Mouse (Mus musculus): ENCODE data around the gene Etl4. TPM values are rescaled to one million over a fixed set of nuclear protein-coding genes. Genes with fewer than 3 reads are reported as not detected.

Gene Etl4
- polyA plus RNA-seq, 1 experiment from 2014 or later, result 34.4 TPM

DNA sequence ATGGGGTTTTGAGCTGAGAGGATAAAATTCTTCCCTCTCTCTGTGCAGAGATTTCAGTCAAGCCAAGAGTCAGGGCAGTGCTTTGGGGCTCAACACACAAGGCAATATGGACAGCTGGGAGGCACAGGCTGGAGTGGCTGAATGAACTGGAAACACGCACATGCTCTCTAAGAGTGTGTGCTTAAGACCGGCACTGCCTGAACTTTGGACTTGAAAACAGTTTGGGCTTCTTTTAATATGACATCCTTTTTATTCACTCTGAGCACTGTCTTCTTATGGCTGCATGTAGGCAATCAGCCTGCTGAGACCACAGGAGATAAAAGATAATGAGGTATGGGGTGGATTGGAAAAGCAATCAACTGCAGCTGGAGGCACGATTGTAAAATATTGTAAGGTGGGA lies 921.3 kb downstream of the Etl4 start:
- no peak for ATAC-seq (replicated peaks; ENCODE audit: low FRiP score)
- no peaks in the 10 kb centered on the region for H3K36me3 ChIP-seq (ENCODE audit: control insufficient read depth, insufficient read depth, low read length)
- H3K9me3 ChIP-seq (ENCODE audit: control insufficient read depth, low read length), result no peaks in the 10 kb centered on the region
- H3K27me3 ChIP-seq (ENCODE audit: control insufficient read depth, insufficient read depth, low read length), result no peaks in the 10 kb centered on the region
- no peak overlapping the region for H3K4me2 ChIP-seq (ENCODE audit: low read depth, low read length, severe bottlenecking)
- no peak overlapping the region for H3K4me3 ChIP-seq (ENCODE audit: low read depth, low read length)
- H3K27ac ChIP-seq (ENCODE audit: low read depth, low read length), result no peak overlapping the region
- no peaks in the 10 kb centered on the region for H3K4me1 ChIP-seq (replicated peaks; ENCODE audit: control insufficient read depth, insufficient read depth, low read length)
- WGBS, result 90% methylated on average over 3 of the region's 3 CpGs
- DNase-seq (ENCODE audit: low spot score), result no peak
- no peak overlapping the region for H3K9ac ChIP-seq (ENCODE audit: low read length)

DNA sequence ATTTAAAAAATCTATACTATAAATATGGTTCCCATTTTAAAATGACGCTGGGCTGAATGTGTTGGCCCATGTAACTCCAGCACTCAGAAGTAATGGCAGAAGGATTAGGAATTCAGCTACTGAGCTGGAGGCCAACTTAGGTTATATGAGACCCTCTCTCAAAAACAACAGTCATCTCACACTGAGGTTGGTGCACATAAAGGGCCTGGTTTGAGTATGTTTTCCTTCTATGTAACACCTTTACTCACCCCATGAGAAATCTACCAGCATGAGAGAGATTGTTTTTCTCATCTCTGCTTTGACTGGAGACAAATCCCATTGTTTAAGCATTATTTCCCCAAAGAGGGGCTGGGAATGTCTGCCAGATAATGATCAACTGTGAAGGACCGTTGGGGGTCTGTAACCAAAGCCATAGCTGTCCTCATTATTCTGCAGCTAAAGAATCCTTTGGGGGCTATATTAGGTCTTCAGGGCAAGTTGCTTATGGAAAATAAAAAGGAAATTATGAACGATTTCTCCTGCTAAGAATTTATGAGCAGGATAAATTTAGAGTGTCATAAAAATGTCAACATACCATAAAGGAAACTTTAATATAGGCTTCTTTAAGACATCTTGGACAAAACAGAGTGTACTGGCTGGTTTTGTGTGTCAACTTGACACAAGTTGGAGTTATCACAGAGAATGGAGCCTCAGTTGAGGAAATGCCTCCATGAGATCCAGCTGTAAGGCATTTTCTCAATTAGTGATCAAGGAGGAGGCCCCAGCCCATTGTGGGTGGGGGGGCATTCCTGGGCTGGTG lies 922.2 kb downstream of the Etl4 start:
- DNase-seq (ENCODE audit: low spot score) (no peak), ATAC-seq (replicated peaks; ENCODE audit: low FRiP score) (no peak)
- Histone ChIP-seq H3K4me3 (ENCODE audit: low read depth, low read length) (no peak overlapping the region), H3K27ac (ENCODE audit: low read depth, low read length) (no peak overlapping the region), H3K4me2 (ENCODE audit: low read depth, low read length, severe bottlenecking) (no peak overlapping the region), H3K36me3 (ENCODE audit: control insufficient read depth, insufficient read depth, low read length) (no peaks in the 10 kb centered on the region), H3K27me3 (ENCODE audit: control insufficient read depth, insufficient read depth, low read length) (no peaks in the 10 kb centered on the region), H3K9ac (ENCODE audit: low read length) (no peak overlapping the region), H3K9me3 (ENCODE audit: control insufficient read depth, low read length) (no peaks in the 10 kb centered on the region), H3K4me1 (replicated peaks; ENCODE audit: control insufficient read depth, insufficient read depth, low read length) (no peaks in the 10 kb centered on the region)
- WGBS, result 86% methylated on average over 3 of the region's 3 CpGs

- DNase-seq (ENCODE audit: low spot score) (no peak), ATAC-seq (replicated peaks; ENCODE audit: low FRiP score) (no peak)
- no peak overlapping the region for H3K4me3 ChIP-seq (ENCODE audit: low read depth, low read length)
- no peak overlapping the region for H3K9ac ChIP-seq (ENCODE audit: low read length)
- 89% methylated on average over 18 of the region's 18 CpGs for WGBS
- H3K4me1 ChIP-seq (replicated peaks; ENCODE audit: control insufficient read depth, insufficient read depth, low read length), result no peaks in the 10 kb centered on the region
- no peak overlapping the region for H3K27ac ChIP-seq (ENCODE audit: low read depth, low read length)
- H3K27me3 ChIP-seq (ENCODE audit: control insufficient read depth, insufficient read depth, low read length), result no peaks in the 10 kb centered on the region
- no peak overlapping the region for H3K4me2 ChIP-seq (ENCODE audit: low read depth, low read length, severe bottlenecking)
- peaks cover 16% of the 10 kb centered on the region; the same call in 1 of the 2 replicates for H3K36me3 ChIP-seq (ENCODE audit: control insufficient read depth, insufficient read depth, low read length)
- H3K9me3 ChIP-seq (ENCODE audit: control insufficient read depth, low read length), result no peaks in the 10 kb centered on the region
Observed at GRCm38 (mm10) chr2:20849346-20849745, 939.8 kb downstream of the Etl4 start.

Small RNAs within 50 kb of the gene (microRNA-seq; reads per million reads assigned to microRNA genes)
- gene Gm44457 (ENCODE audit: insufficient number of aligned reads), result not detected

Data from forebrain, embryonic 11.5 days (tissue).